7 mouse cellular contexts compared by ENCODE assay signal in the genomic region with DNA sequence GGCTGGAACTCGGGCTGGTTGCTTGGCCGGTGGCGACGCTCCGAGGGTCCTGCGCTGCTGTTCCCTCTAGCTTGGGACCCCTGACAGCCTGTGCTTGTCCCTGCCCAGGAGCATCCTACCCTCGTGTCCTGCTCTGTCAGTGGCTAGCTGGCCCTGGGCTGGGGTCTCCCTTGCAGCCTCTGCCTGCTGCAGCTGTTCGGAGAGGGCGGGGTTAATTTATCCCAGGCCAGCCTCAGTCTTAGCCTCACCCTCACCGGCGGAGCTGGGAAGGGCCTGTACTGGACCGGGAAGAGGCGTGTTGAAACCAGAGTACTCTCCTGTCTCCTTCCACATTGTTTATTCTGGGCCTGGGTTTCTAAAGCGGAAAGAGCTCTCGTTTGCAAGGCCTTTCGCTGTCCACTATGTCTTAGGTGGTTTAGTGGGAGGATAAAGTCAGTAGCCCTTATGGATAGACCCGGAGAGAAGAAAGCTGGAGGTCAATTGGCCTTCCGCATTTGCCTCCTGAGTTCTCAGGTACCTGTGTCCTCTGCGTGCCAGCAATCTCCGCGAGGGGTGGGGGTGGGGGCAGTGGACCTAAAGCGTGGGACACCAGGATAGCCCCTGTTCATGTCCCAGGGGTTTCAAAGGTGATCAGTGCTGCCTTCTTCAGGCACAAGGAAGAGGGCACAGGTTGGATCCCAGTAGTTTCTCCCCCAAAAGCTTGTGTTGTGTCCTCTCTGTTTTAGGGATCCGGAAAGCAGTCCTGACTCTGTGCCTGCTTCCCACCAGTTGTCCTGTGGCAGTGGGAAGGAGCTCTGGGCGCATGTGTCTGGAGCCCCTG. TPM values are rescaled to one million over a fixed set of nuclear protein-coding genes. Genes with fewer than 3 reads are reported as not detected.
A peak's percentile ranks its signal among the peaks of the same experiment; 100 is the strongest.
DNase-seq lines count a peak whose midpoint lies in the region; ATAC-seq and TF ChIP-seq lines count a peak whose summit lies in the region.

No protein-coding gene starts in this region.

- H3K27me3 ChIP-seq in ES-Bruce4 (ENCODE audit: control insufficient read depth, insufficient read depth, low read length, poor library complexity, severe bottlenecking): no peaks in the 10 kb centered on the region
- no peaks in the 10 kb centered on the region for H3K27me3 ChIP-seq in Patski
- no peaks in the 10 kb centered on the region for H3K27me3 ChIP-seq in kidney, postnatal 0 days (ENCODE audit: insufficient read depth, low read length)

- TF ChIP-seq CTCF in ES-Bruce4 (IDR thresholded peaks at IDR 0.05; ENCODE audit: low read depth, low read length) (no peak), Patski (IDR thresholded peaks at IDR 0.05) (no peak)
- TF ChIP-seq CTCF in kidney, postnatal 0 days (IDR thresholded peaks at IDR 0.05; ENCODE audit: low read depth): no peak

- H3K9me3 ChIP-seq in ES-Bruce4 (replicated peaks; ENCODE audit: control insufficient read depth, insufficient read depth, low read length, poor library complexity, severe bottlenecking): no peaks in the 10 kb centered on the region
- no peaks in the 10 kb centered on the region for H3K9me3 ChIP-seq in kidney, postnatal 0 days (replicated peaks; ENCODE audit: low read length)

- no peak overlapping the region for H3K27ac ChIP-seq in ES-Bruce4 (ENCODE audit: insufficient read depth, low read length)
- H3K27ac ChIP-seq in kidney, postnatal 0 days: no peak overlapping the region

- peak overlapping the region; percentile 74 for H3K4me3 ChIP-seq in ES-Bruce4 (ENCODE audit: low read depth, low read length)
- peak overlapping the region; percentile 53 for H3K4me3 ChIP-seq in kidney, postnatal 0 days (replicated peaks; ENCODE audit: low read depth, low read length)

- POLR2A ChIA-PET in Patski (lab: Charles Lee): interaction anchor here (0.6 to 1.7 kb wide), 14 partner anchors 10 to 149 kb away, joined by 3 to 5 read pairs (median 3); no protein-coding TSS in a partner anchor

- no peak for TF ChIP-seq EP300 in ES-Bruce4 (IDR thresholded peaks at IDR 0.05; ENCODE audit: insufficient read depth, low read depth, low read length)

- ATAC-seq in Patski: peak; percentile 55
- ATAC-seq in kidney, postnatal 0 days (replicated peaks; ENCODE audit: low FRiP score, low read depth): 0 out of 2 replicates have a peak, but pooled peaks have one; percentile 22
- ATAC-seq in inflammation-experienced regulatory T-cells, adult 6 months: no peak
- no peak for ATAC-seq in activated CD4-positive, CD25-positive, alpha-beta regulatory T cell, adult 4 months

- CTCF ChIA-PET in Patski (lab: Charles Lee): interaction anchor here (0.8 to 1.6 kb wide), 6 partner anchors 9 to 103 kb away, joined by 3 to 6 read pairs (median 3); no protein-coding TSS in a partner anchor

- no peak for TF ChIP-seq POLR2A in ES-Bruce4 (IDR thresholded peaks at IDR 0.05; ENCODE audit: insufficient read depth, low read length)

- H3K4me1 ChIP-seq in ES-Bruce4 (ENCODE audit: control insufficient read depth, insufficient read depth, low read length): no peaks in the 10 kb centered on the region
- H3K4me1 ChIP-seq in kidney, postnatal 0 days (replicated peaks; ENCODE audit: insufficient read depth, low read length): no peaks in the 10 kb centered on the region

- WGBS in kidney, postnatal 0 days: 12% methylated on average over 24 of the region's 24 CpGs

- no peak for DNase-seq in Patski (ENCODE audit: low read depth, low spot score)
- peak; percentile 65 for DNase-seq in heart, adult 8-10 months (ENCODE audit: low spot score)
- peak; percentile 74 for DNase-seq in kidney, postnatal 0 days (ENCODE audit: low spot score)
- DNase-seq in lung, postnatal 4 days: peak; percentile 62 to 77

- no peaks in the 10 kb centered on the region for H3K36me3 ChIP-seq in ES-Bruce4 (ENCODE audit: control insufficient read depth, insufficient read depth, low read length, poor library complexity, severe bottlenecking)
- no peaks in the 10 kb centered on the region for H3K36me3 ChIP-seq in kidney, postnatal 0 days (ENCODE audit: insufficient read depth, low read length)

- peak overlapping the region; percentile 93 for H3K4me2 ChIP-seq in kidney, postnatal 0 days (ENCODE audit: low read length)

- in situ Hi-C loops in Patski (cut with MboI; ENCODE audit: low pct_unique_long_range_greater_than_20kb): no loop called here

- H3K9ac ChIP-seq in ES-Bruce4 (ENCODE audit: low read depth, poor library complexity, severe bottlenecking): 0 out of 2 replicates have a peak overlapping the region, but pooled peaks have one; percentile 39
- H3K9ac ChIP-seq in kidney, postnatal 0 days (ENCODE audit: low read depth, low read length): peak overlapping the region; percentile 59; the same call in 1 of the 2 replicates

RNA-seq across cellular contexts. Expression of a gene that starts 1.0 kb away (rescaled TPM):
- polyA plus RNA-seq in ES-Bruce4 (2011; ENCODE audit: insufficient read depth, insufficient read length, low read depth, missing spikeins) (1.7 and 2.4 TPM in 2 replicates), Patski (2021) (50.7 TPM)
- total RNA-seq in heart, adult 8-10 months (2022): 100 to 1,000 TPM in 1 of 4 experiments, 10 to 100 TPM in 3; 82.0 to 100 (median 95.6) TPM
- polyA plus RNA-seq in kidney, postnatal 0 days (2015; fragmentation: Nextera tagmentation; extraction: Ambion mirVana): 5.1 and 5.7 TPM in 2 replicates
- 1 to 10 TPM; 1.5 to 5.7 (median 1.7) TPM for polyA plus RNA-seq in inflammation-experienced regulatory T-cells, adult 6 months (2017; shearing (Covaris generic))
- polyA plus RNA-seq in activated CD4-positive, CD25-positive, alpha-beta regulatory T cell, adult 4 months (2017; shearing (Covaris generic)): 1 to 10 TPM; 1.2 to 3.0 TPM

Comparison
In these comparisons a context has a peak if more than half of its experiments do, and no peak if none do; other contexts are left out.
1. ATAC-seq: peak in Patski (single experiment) and kidney, postnatal 0 days (single experiment); none in inflammation-experienced regulatory T-cells, adult 6 months (single experiment) and activated CD4-positive, CD25-positive, alpha-beta regulatory T cell, adult 4 months (single experiment).